Mouse (Mus musculus) myocyte (in vitro differentiated cells): ENCODE results near the gene Rabac1.

Experiments
- E2F4 ChIP-seq: IDR thresholded peaks from one replicate; pipeline ENCODE4 v1.6.1; 2011; ENCODE audit warnings: mild to moderate bottlenecking, control low read depth, moderate library complexity; ENCODE audit not compliant: insufficient read depth
- MAX ChIP-seq: IDR thresholded peaks from one replicate; pipeline ENCODE4 v1.6.1; 2011; ENCODE audit warnings: low read depth, mild to moderate bottlenecking, control low read depth
- MYOD1 ChIP-seq, 3 experiments: IDR thresholded peaks; one replicate each; pipeline ENCODE4 v1.6.1; 2011; ENCODE audit warnings: control low read depth in 2 of 3, low read depth in 2 of 3, mild to moderate bottlenecking in 2 of 3, moderate library complexity in 1 of 3; ENCODE audit not compliant: insufficient read length in 2 of 3, control insufficient read depth in 1 of 3
- MYOG ChIP-seq, 3 experiments: IDR thresholded peaks; one replicate each; pipeline ENCODE4 v1.6.1; 2011; ENCODE audit warnings: control low read depth in 2 of 3, low read depth in 2 of 3, mild to moderate bottlenecking in 2 of 3; ENCODE audit not compliant: insufficient read length in 2 of 3, control insufficient read depth in 1 of 3, insufficient read depth in 1 of 3
- POLR2A ChIP-seq: IDR thresholded peaks from one replicate; pipeline ENCODE4 v1.6.1; 2011; ENCODE audit warnings: low read depth, mild to moderate bottlenecking, control low read depth, moderate library complexity; ENCODE audit not compliant: insufficient read length
- POLR2AphosphoS2 ChIP-seq: IDR thresholded peaks from one replicate; pipeline ENCODE4 v1.6.1; 2011; ENCODE audit warnings: low read depth, control low read depth; ENCODE audit not compliant: insufficient read length
- REST ChIP-seq: IDR thresholded peaks from one replicate; pipeline ENCODE4 v1.6.1; 2011; ENCODE audit warnings: mild to moderate bottlenecking, control low read depth, moderate library complexity; ENCODE audit not compliant: insufficient read depth, insufficient read length
- SRF ChIP-seq: IDR thresholded peaks from one replicate; pipeline ENCODE4 v1.6.1; 2011; ENCODE audit warnings: low read depth; ENCODE audit not compliant: control insufficient read depth, insufficient read length
- TCF12 ChIP-seq: IDR thresholded peaks from one replicate; pipeline ENCODE4 v1.6.1; 2011; ENCODE audit warnings: mild to moderate bottlenecking, control low read depth; ENCODE audit not compliant: poor library complexity, insufficient read depth, severe bottlenecking
- TCF3 ChIP-seq: IDR thresholded peaks from one replicate; pipeline ENCODE4 v1.6.1; 2011; ENCODE audit warnings: low read depth, control low read depth; ENCODE audit not compliant: insufficient read length
- USF1 ChIP-seq: IDR thresholded peaks from one replicate; pipeline ENCODE4 v1.6.1; 2011; ENCODE audit warnings: low read depth, mild to moderate bottlenecking, control low read depth, moderate library complexity

DNA sequence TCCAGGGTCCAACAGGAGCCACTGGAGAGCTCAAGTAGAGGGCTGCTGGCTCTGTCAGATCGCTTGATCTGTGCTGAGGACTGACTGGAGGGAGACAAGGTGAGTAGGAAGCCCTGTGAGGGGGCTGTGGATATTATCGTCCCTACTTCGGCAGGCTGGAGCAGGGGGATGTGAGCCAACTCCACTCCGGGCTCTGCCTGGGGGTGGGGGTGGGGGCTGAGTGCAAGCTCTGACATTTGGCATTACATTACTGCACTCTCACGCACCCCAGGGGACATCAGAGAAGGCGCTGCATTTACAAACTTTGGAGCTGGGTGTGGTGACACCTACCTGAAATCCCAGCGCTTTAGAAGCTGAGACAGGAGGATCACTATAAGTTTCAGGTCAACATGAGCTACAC, 39.0 kb upstream of the Rabac1 start:
- TF ChIP-seq POLR2A, result no peak
- TF ChIP-seq REST, result no peak
- TF ChIP-seq POLR2AphosphoS2, result no peak
- no peak for TF ChIP-seq MAX
- TF ChIP-seq TCF12, result no peak
- TF ChIP-seq MYOD1 (IDR thresholded peaks at IDR 0.05; ENCODE audit: control insufficient read depth in 1 of 3, insufficient read length in 2 of 3, low read depth in 2 of 3), result no peak
- TF ChIP-seq USF1, result no peak
- TF ChIP-seq E2F4, result no peak
- no peak for TF ChIP-seq TCF3
- TF ChIP-seq SRF, result no peak
- no peak for TF ChIP-seq MYOG (IDR thresholded peaks at IDR 0.05; ENCODE audit: control insufficient read depth in 1 of 3, insufficient read depth in 1 of 3, insufficient read length in 2 of 3, low read depth in 2 of 3)
